Mouse (Mus musculus) heart, adult 2 months (tissue): ENCODE results near the gene Cmip. TPM values are rescaled to one million over a fixed set of nuclear protein-coding genes. Genes with fewer than 3 reads are reported as not detected.
A peak's percentile ranks its signal among the peaks of the same experiment; 100 is the strongest.

Experiments used
- DNase-seq, 2 experiments: peaks; one replicate each; pipeline ENCODE4 v3.0.0; 2021
- H3K27ac ChIP-seq: fragments of 200-600 bp; 2 replicates; pipeline ENCODE4 v1.8.1; 2022
- H3K27me3 ChIP-seq: fragments of 200-500 bp; 2 replicates; pipeline ENCODE4 v1.6.1; 2012; ENCODE audit warnings: mild to moderate bottlenecking, low read length, inconsistent platforms, mixed read lengths; ENCODE audit not compliant: control insufficient read depth, insufficient read depth
- H3K36me3 ChIP-seq: fragments of 200-500 bp; 2 replicates; pipeline ENCODE4 v1.6.1; 2012; ENCODE audit warnings: low read length, inconsistent platforms; ENCODE audit not compliant: control insufficient read depth, insufficient read depth
- H3K4me1 ChIP-seq: fragments of 200-500 bp; 2 replicates; pipeline ENCODE4 v1.6.1; 2011; ENCODE audit warnings: low read length; ENCODE audit not compliant: control insufficient read depth, insufficient read depth
- H3K4me3 ChIP-seq: fragments of 200-600 bp; 2 replicates; pipeline ENCODE4 v1.8.1; 2022
- H3K79me2 ChIP-seq: fragments of 200-500 bp; replicated peaks from 2 replicates; pipeline ENCODE4 v1.6.1; 2012; ENCODE audit warnings: mild to moderate bottlenecking, inconsistent platforms, low read length, moderate library complexity, mixed read lengths; ENCODE audit not compliant: control insufficient read depth, insufficient read depth
- H3K9ac ChIP-seq: fragments of 200-500 bp; 2 replicates; pipeline ENCODE4 v1.6.1; 2012; ENCODE audit warnings: low read depth, mild to moderate bottlenecking, control low read depth, inconsistent platforms, low read length, mixed read lengths
- CTCF ChIP-seq: fragments of 200-600 bp; IDR thresholded peaks from 2 replicates; pipeline ENCODE4 v1.8.1; 2022; ENCODE audit warnings: antibody characterized with exemption, mild to moderate bottlenecking, moderate library complexity
- EP300 ChIP-seq: fragments of 200-500 bp; IDR thresholded peaks from 2 replicates; pipeline ENCODE4 v1.6.1; 2011; ENCODE audit warnings: low read depth, low read length, control low read depth; ENCODE audit not compliant: insufficient read depth
- POLR2A ChIP-seq: fragments of 200-500 bp; IDR thresholded peaks from 2 replicates; pipeline ENCODE4 v1.6.1; 2011; ENCODE audit warnings: mild to moderate bottlenecking, low read depth, low read length, control low read depth; ENCODE audit not compliant: insufficient read depth
- WGBS: fragments of 180-500 bp; shearing (Covaris S2); methylation state at CpG from one replicate; pipeline ENCODE4 v1.1.7; 2018; 5-methylcytosine and 5-hydroxymethylcytosine counted together
- intact Hi-C: fragments of 180-260 bp; cut with DNase I; formaldehyde crosslinking; loops from one replicate; pipeline ENCODE4 v1.15.1; 2025
- polyA plus RNA-seq: library from polyadenylated mRNA; depleted of rRNA; stranded (reverse); fragments of >200 nt; gene quantifications from 2 replicates; pipeline ENCODE4 v1.2.3, GENCODE M21; 2012
- total RNA-seq, 2 experiments: library from RNA; stranded (reverse); gene quantifications; 2 replicates each; pipeline ENCODE4 v1.2.3; 2021

Gene Cmip
- total and polyA plus RNA-seq, 3 experiments, result 13.6 to 20.8 (median 20.1) TPM

DNA sequence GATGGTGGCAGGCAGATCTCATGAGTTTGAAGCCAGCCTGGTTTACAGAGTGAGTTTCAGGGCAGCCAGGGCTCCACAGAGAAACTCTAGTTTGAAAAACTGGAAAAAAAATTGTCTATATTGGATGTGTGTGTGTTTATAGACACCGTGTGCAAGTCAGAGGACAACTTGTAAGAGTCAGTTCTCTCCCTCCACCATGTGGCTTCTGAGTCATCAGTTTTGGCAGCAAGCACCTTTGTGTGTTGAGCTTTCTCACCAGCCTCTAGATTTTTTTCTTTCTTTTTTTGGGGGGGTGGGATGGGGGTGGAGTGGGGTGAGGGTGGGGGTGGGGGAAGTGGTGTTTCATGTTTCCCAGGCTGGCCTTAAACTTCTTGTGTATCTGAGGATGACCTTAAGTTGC, 228.5 kb downstream of the Cmip start:
- TF ChIP-seq CTCF (no peak), POLR2A (no peak), EP300 (no peak)
- no peak overlapping the region for H3K4me3 ChIP-seq

DNA sequence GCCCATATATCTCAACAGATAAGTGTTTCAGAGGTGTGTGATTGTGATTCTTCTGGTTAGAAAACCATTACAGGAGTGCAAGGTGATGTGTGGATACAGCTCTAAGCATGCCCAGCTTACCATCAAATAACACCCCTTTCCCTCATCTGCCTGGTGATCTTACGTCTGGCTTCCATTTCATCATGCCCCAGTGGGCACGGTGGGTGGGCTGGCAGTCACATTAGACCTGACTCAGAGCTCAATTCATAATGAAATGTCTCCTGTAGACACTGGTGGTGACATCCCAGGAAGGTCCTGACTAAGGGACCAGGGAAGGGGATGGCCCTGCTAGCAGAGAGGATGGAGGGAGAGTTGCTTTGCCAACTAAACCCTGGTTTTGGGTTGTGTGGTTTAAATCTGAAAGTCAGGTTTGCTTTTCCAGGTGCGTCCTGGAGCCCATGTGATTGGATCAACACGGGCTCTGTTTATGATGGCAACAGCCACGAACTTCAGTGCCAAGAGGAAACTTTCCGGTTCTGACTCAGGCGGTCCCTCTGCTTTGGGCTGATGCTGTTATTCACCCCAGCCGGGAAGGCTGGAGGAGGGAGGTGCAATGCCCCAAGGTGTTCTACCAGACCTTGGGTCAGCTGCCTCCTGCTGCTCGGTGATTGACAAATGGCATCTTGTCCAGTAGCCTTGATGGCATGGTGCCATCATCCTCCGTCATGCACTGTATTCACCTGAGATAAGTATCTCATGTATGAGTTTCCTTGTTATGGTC, 231.6 kb downstream of the Cmip start:
- H3K36me3 ChIP-seq, result no peaks in the 10 kb centered on the region
- WGBS, result 58% methylated on average over 10 of the region's 10 CpGs
- H3K4me1 ChIP-seq, result no peaks in the 10 kb centered on the region
- H3K4me3 ChIP-seq, result no peak overlapping the region
- H3K27me3 ChIP-seq, result no peaks in the 10 kb centered on the region
- DNase-seq, result no peak
- no peak overlapping the region for H3K27ac ChIP-seq
- intact Hi-C loops, result no loop called here
- TF ChIP-seq EP300 (no peak), CTCF (no peak), POLR2A (no peak)
- H3K79me2 ChIP-seq, result no peaks in the 10 kb centered on the region
- H3K9ac ChIP-seq, result no peak overlapping the region

More for the DNA sequence above, 228.5 kb downstream of the Cmip start:
- no peaks in the 10 kb centered on the region for H3K4me1 ChIP-seq
- H3K27me3 ChIP-seq, result no peaks in the 10 kb centered on the region
- WGBS, result 48% methylated on average over 1 of the region's 1 CpGs
- DNase-seq, result no peak
- H3K9ac ChIP-seq, result no peak overlapping the region
- intact Hi-C loops, result no loop called here
- no peaks in the 10 kb centered on the region for H3K79me2 ChIP-seq
- no peak overlapping the region for H3K27ac ChIP-seq
- no peaks in the 10 kb centered on the region for H3K36me3 ChIP-seq

DNA sequence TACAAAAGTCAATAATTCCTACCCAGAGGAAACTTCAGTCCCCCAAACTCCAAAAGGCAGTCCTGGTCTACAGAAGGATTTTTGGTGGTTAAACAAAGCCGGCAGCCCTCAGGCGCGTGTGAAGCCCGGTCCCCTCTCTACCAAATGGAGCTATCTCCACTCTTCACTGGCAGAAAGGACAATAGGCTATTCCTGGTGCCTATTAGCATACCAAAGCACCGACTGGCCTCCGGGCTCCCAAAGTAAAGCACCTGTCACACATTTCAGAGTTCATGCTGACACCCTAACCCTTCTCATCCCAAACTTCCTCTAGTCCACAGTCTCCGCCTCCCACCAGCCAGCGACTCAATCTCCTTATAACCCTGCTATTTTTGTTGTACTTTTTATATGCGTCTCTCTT, 236.7 kb downstream of the Cmip start:
- Histone ChIP-seq H3K27ac (no peak overlapping the region), H3K4me3 (no peak overlapping the region), H3K27me3 (peaks cover 3% of the 10 kb centered on the region; the same call in 1 of the 2 replicates), H3K79me2 (no peaks in the 10 kb centered on the region), H3K36me3 (no peaks in the 10 kb centered on the region), H3K4me1 (no peaks in the 10 kb centered on the region), H3K9ac (no peak overlapping the region)
- TF ChIP-seq EP300 (no peak), POLR2A (no peak), CTCF (no peak)
- no peak for DNase-seq
- intact Hi-C loops, result no loop called here
- 35% methylated on average over 9 of the region's 9 CpGs for WGBS

DNA sequence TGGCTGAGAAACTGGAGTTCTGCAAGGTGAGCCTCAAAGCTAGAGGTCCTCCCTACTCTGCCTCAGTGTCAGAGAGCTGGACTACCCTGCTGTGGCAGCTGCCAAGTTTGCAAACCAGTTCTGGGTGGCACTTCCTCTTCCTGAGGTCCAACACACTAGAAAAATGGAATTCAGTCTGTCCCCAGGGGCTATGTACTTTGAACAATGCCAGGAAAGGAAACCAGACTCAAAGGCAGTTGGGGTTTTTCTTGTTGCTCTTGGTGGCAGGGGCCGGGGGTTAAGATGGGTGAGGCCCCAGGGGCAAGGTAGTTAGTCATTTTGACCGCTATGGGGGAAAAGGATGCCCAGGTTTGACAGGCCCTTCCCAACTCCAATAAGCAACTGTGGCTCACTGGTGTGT, 238.0 kb downstream of the Cmip start:
- intact Hi-C loops, result loop anchor here (5.0 kb wide), 1 partner anchor 52 kb away; no protein-coding TSS in a partner anchor
- WGBS, result 51% methylated on average over 2 of the region's 2 CpGs
- Histone ChIP-seq H3K79me2 (no peaks in the 10 kb centered on the region), H3K4me1 (no peaks in the 10 kb centered on the region), H3K27me3 (peaks cover 3% of the 10 kb centered on the region; the same call in 1 of the 2 replicates), H3K9ac (no peak overlapping the region), H3K27ac (no peak overlapping the region), H3K36me3 (no peaks in the 10 kb centered on the region), H3K4me3 (no peak overlapping the region)
- TF ChIP-seq CTCF, result no peak
- TF ChIP-seq POLR2A, result no peak
- no peak for TF ChIP-seq EP300
- peak in 1 of 2 experiments; percentile 19 for DNase-seq

DNA sequence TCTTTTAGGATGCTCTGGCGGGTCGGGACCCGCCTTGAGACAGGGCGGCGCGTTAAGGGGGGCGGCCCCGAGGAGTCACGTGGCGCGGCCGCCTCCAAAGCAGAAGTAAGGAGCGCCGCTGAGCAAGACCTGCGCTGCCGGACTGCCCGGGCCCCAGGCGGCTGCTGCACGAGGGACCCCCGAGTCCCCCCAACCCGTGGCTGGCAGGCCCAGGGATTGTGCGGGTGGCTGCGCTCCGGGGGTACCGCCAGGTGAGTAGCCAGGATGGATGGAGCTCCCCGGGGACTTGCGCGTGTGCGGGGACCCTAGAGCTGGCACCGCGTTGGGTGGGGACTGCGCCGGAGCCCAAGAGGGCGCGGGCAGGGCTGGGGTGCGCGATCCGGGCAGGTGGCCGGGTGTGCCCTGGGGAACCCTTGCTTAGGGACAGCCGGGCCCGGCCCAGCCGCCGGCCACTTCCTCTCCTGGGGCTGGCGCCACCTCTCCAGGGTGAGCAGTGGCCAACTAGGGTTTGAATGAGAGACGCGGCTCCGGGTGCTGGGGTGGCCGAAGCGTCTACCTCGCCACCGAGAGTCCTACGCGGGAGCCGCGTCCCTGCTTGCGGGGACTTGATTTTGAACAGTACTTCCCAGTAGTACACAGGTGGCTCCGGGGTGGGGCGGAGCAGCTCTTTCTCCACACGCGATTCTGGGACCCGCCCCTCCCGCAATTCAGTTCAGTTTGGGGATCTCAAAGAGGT, 241.5 kb downstream of the Cmip start, which contains the start of gene Plcg2:
TSS of gene Plcg2 (plus strand) at position 113 of the 736 bp plus-strand sequence.
- peak; percentile 67 to 77 for DNase-seq
- Histone ChIP-seq H3K9ac (peak within 1 kb of the TSS; percentile 81), H3K27ac (peak within 1 kb of the TSS; percentile 63), H3K79me2 (no peaks in the 10 kb centered on the region), H3K4me3 (peak within 1 kb of the TSS; percentile 54), H3K4me1 (no peaks in the 10 kb centered on the region), H3K27me3 (peaks cover 3% of the 10 kb centered on the region; the same call in 1 of the 2 replicates), H3K36me3 (no peaks in the 10 kb centered on the region)
- TF ChIP-seq EP300 (no peak), CTCF (no peak), POLR2A (no peak)
- under 1% methylated on average over 62 of the region's 62 CpGs for WGBS
- intact Hi-C loops, result loop anchor here (5.0 kb wide), 1 partner anchor 49 kb away; no protein-coding TSS in a partner anchor
